Mouse (Mus musculus) erythroid progenitor cell, adult 5-6 weeks (primary cell): Measurements from ENCODE around the gene 3110082I17Rik. TPM values are rescaled to one million over a fixed set of nuclear protein-coding genes. Genes with fewer than 3 reads are reported as not detected.

Experiments
- ATAC-seq: replicated peaks from 2 replicates; pipeline ENCODE4 v1.8.0; 2016; ENCODE audit warnings: moderate number of reproducible peaks, mild to moderate bottlenecking, moderate TSS enrichment, inconsistent platforms; ENCODE audit not compliant: poor library complexity, low FRiP score, severe bottlenecking
- total RNA-seq, 2 experiments: library from RNA; stranded (forward) in 1 of 2; stranded (reverse) in 1 of 2; fragments of 150-400 nt in 1 of 2; fragments of 186-747, 209-891 nt in 1 of 2; gene quantifications; 2 replicates each; pipeline versions ENCODE4 v1.2.3 to v1.2.4; 2015 to 2017; ENCODE audit warnings: low replicate concordance in 2 of 2

3110082I17Rik gene
- total RNA-seq, 2 experiments from 2014 or later = 3.2 TPM; not detected in 1

DNA sequence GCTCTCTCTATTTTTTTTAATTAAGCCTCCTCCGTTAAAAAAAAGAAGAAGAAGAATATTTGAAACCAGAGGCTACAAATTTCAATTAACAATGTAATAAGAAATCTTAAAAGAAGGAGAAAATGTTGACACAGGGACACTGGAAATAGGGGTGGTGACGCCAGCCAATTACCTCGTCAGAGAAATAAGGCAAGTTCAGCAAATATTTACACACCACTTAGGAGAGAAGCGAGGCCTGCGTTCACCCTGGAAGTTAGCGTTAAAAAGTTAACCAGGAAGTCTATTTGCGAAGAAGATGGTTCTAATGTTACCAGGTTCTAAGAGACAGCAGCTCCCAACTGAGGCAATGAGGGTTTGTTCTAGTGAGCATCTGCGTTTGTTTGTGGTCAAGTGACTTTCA is 3.1 kb downstream of the 3110082I17Rik start:
- ATAC-seq = no peak

DNA sequence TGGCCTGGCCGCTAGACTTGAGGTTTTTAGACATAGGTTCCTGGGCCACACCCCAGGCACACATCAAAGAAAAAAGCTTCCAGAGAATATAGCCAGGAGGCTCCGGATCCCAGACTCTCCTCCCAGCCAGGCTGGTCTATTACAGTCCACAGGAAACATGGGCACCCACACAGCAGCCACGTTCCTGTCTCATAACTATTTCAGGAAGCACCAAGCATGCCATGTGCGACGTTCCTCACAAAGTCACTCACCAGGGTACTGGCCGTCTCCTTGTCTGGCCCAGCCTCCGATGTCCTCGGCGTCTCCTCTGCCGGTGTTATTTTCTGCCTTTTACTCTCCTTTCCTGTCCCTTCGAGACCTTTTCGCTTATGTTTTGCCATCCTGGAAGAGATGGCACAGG is 5.2 kb downstream of the 3110082I17Rik start:
- ATAC-seq = no peak

DNA sequence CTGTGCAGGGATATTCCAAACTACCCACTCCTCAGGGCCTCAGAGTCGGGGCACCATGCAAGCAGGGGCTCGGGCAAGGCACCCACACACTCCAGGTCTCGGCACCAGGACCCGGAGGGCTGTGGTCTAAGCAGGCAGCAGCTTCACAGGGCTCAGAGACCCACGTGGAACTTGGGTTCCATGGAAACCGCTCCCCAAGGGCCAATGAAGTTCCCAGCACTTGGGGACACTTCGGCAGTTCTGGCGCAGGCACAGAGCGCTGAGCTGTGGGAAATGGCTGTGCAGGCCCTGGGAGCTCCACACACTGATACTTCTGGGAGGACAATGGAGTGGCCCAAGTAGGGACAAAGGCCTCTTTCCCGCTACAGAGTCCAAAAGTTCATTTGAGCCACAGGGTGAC is 7.3 kb downstream of the 3110082I17Rik start:
- ATAC-seq = no peak

DNA sequence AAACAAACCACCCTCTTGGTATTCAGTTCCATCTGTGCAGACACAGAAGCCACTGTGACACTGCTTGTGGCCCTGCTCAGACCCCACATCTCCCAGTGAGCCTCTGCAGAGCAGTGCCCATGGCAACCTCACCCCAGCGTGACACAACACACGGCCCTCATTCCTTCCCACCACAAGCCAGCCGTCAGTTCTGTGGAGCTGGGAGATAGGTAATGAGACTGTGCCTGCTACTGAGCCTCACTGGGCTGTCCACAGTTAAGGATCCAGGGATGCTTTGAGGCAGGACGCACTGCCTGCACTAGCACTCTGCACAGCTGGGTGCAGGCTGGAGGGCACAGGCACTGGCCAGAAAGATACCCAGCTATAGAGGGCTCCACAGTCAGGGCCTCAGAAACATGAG is 10.4 kb downstream of the 3110082I17Rik start:
- ATAC-seq = no peak

DNA sequence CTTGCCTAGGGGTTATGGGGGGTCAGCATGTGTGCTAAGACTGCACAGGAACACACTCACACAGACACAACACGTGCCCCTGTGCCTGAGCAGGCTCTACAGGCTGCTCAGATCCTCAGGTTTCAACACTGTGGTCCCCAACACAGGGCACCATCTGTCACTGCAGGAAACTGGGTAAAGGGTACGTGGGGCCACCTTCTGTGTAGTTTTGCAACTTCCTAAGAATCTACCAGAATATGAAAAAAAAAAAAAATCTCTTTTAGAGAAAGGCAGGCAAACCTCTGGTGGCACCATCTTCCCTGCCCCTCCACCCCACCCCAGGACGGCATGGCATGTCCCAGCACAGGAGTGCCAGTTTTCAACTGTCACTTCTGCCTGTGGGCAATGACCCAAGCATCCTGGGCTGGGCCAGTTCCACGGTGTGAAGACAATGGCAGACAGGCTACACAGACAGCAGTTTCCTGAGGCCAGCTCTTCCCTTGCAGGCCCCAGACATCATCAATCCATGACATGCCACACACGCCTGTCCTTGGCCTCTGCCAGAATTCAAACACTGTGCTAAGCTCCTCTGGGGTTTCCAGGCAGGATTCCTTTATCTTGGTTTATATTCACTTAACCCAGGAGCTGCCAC is 11.1 kb downstream of the 3110082I17Rik start:
- no peak for ATAC-seq

DNA sequence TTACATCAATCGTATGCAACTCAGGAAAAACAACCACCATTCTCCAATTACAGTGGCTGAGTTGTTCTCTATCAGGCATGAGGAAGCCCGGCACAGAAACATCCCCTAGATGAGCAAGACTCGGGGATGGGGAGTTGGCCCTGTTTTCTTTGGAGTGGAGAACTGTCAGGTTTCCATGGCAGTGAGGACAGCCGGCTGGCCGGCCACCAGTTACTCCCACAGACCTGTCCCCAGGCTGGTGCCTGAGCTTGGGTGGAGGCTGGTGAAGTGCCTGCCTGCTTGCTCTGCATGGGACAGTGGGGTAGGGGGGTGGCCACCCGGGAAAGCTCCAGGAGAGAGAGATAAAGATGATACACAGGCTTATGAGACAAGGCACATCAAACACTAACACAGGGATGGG is 12.3 kb downstream of the 3110082I17Rik start:
- ATAC-seq = no peak

DNA sequence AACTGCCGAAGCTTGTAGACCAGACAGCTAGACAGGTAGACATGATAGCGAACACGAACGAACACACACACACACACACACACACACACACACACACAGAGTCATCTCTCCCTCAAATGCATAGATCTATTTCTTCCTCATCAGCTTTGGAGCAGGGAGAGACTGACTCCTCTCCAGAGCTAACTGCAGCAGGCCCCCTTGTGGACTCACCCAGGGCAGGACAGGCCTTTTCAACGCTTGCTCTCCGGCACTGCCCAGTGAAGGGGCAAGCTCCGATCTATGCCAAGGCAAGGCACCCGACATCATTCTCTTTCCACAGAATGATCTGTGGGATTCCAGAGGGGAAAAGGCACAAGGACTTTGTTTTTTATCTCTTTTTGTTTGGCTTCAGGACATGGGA is 15.1 kb downstream of the 3110082I17Rik start:
- no peak for ATAC-seq

DNA sequence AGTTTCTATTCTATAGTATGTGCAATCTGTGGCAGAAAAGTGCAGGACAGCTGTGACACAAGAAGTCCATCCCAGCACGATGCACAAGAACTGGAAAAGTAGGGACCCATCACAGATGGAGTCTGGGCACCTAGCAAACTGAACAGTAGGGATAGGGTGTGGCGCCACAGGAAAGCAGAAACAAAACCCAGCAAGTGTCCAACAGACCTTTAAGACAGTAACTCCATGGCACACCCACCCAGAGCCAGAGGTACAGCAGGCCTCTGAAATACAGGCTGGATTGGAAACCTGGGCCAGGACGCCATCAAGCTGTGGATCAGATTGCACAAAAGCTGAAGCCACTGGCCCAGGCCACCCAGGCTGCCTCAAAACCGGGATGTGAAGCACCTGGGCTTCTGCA is 17.4 kb downstream of the 3110082I17Rik start:
- ATAC-seq = no peak

DNA sequence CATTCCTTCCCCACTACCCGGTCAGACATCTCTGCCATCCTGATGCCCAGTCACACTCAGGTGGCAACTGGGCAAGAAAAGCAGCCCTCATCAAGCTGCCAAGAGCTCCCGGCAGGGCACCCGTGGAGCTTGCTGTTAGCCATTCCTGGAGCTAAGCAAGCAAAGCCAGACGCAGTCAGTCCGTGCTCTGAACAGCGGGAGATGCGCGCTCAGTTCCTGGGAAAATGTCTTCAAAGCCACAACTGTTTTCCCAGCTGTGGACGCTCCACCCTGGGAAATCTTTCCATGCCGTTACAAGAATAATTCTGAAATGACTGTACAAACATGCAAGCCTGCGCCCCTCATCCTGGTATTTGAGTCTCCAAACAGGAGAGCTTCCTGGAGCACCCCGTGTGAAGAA is 17.9 kb downstream of the 3110082I17Rik start:
- ATAC-seq = no peak

DNA sequence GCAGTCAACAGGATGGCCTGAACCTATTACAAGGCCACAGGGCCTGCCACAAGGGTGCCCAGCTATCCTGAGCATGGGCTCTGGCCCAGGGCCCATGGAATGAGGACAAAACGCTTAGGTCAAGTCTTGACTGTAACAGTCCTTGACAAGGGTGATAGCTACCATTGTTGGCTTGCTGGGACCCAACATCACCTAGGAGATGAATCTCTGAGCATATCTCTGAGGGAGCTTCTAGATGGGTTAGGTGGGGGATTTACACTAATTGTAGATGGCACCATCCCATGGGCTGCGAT is 18.7 kb downstream of the 3110082I17Rik start:
- no peak for ATAC-seq

DNA sequence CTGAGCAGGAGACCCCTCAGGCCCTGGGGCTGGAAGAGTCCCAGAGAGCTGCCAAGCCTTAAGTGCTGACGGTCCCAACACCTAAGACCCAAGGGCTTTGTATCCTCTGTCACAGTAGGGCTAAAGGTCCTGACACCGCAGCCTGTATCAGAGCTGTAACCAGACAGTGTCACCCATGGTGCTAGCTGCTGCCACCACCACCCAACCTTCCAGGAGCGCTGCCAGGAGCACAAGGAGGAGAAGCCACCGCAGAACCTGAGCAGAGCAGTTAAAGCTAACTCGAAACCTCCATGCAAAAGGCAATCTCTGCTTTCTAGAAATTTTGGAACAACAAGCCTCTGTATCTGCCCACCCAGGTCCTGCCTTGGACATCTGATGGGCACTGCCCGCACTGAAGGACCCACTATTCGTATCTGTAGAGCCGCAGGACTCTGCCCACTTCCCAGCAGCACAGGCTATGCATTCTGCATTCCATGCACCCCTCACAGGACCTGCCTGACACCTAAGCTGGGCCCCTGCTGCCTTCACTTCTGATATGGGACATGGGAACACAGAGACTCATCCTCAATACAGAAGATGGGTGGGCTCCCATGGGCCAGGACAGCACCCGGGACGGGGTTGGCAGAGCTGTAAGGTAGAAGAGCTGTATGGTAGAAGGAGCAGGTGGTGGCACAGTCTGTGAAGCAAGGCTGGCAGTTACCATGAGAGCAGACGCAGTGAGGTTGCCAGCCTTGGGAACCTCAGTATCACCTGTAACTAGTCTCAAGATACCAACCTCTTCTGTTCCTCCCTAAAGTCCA is 19.2 kb downstream of the 3110082I17Rik start:
- ATAC-seq = no peak

DNA sequence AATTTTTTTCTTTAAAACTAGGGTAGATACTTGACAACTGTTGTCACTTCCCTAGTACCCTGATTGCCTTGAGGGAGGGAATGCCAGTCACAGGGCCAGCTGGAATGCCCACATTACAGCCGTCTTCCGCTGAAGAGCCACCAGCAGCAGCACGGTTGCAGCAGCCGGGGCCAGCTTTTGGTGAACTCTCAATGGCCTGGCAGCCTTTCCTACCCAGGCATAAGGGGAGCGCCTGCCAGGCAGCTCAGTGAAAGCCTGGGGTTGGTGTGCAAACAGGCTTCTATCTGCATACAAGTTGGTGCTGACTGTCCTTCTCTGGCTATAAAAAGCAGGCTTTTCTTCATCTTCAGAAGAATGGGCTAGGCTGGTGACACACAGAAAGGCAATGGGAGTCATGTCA is 19.9 kb downstream of the 3110082I17Rik start:
- ATAC-seq = no peak

DNA sequence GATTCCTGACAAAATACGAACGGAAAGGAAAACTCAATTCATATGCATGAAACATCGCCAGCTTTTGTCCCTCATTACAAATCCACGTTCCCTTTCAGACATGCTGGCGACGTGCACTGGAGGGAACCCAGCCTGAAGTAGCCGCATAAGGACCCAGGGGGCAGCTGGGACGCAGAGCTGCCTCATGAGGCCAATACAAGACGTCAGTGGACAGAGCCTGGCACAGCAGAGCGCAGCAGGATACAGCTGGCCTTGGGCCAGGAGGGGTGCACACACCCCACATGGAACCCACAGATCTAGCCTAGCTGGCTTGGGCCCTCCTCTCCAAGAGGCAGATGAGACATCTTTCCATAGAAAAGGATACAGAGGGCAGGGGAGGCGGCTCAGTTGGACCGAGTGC is 21.9 kb downstream of the 3110082I17Rik start:
- ATAC-seq = no peak

DNA sequence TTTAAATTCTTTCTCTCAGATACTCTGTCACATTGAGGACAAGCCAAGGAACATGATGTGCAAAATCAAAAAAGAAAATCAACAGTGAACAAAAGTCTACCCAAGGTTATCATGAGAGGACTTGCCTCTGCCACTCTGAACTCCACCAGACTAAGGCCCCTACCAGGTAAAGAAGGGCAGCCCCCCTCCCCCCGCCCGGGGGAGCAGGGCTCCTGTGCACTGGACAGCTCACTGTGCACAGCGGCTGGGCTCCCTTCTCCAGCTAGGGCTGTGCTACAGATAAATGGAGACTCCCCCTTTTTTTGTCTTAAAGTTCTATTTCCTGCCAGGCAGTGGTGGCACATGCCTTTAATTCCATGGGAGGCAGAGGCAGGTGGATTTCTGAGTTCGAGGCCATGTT is 22.6 kb downstream of the 3110082I17Rik start:
- ATAC-seq = no peak

DNA sequence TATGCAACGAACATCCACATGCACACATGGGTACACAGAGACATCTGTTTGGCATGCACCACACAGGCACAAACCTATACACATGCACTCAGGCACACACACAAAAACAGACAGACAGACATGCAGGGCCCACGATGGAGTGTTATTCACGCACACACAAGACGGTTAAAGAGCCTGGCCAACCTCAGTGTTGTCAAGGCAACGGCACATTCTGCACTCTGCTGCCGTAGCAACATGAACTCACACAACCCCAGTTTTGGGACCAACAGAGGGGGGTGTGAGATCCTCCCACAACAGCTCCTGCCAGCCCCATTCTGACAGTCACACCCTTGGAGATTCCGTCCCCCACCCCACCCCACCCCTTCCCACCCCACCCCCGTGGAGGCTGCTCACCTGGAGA is 25.4 kb downstream of the 3110082I17Rik start:
- no peak for ATAC-seq

DNA sequence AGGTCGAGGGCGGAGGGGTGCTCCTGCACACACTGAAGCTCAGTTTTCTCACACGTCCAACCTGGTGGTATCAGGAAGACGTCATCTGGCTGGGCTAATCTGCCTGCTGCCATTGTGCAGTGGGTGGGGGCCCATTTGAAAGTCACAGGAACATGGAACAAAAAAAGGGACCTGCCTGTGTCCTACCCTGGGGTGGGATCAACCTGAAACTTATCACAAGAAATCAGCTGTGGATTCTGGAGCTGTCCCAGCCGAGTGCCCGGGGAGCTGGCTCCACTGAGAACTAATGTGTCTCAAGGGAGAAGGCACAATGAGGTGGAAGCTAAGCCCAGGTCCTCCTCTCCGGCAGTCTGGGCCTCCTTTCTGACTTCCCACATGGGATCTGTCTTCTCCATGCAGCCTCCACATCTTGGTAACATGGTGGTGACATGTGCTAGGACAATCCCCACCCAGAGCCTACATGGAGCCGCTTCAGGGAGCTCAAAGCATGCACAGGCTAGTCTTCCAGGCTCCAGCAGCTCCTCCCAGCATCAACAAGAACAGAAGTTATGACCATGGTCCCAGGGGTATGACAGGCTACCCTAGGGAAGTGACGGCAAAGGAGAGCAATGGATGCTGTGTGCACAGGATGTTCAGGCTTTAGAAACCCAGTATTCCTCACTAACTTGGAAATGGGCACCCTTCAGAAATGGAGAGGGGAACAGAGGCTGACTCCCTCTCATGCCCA is 26.3 kb downstream of the 3110082I17Rik start:
- no peak for ATAC-seq

DNA sequence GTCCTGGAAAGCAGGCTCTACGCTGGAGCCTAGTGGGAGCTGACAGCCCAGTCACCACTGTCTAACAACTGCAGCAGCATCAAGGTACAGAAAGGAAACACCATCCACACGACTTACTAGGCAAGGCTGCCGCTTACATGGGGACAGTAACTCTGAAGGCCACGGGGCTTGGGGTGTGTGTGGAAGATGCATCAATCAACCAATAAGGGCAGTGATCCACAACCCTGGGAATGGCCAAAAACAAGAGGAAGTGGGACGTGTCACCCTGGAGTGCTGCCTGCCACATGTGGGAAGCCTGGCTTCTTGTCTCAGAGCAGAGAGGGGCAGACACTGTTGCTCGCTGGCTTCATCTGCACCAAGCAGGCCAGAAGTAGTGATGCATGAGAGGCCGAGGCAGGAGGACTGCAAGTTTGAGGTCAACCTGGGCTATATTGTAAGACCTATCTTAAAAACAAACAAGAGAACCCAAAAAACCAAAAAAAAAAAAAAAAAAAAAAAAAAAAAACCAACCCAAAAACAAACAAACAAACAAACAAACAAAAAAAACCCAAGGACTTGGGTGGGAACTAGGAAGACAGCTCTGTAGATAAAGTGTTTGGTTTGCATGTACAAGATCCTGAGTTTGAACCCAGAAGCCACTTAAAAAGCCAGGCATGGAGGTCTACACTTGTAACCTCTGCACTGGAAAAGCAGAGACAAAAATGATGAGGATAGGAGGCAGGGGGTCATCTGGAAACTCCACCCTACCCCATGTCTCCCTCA is 27.4 kb downstream of the 3110082I17Rik start:
- ATAC-seq = no peak

DNA sequence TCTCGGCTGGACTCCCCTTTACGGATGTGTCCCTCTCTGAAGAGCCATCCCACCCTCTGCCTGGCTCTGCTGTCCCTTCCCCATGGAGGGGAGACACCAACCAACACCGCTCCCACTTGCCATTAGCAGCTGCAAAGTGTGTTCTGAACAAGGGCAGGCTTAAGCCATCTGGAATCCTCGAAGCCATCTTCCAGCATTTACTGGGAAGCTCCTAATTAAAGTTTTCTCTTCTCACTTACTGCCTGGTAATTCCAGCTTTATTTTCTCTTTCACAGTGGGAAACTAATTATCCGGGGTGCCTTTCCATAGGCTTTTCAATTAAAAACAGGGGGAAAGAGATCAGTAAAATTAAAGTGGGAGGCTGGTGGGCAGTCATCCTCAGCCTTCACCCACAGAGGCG is 28.0 kb downstream of the 3110082I17Rik start:
- no peak for ATAC-seq

DNA sequence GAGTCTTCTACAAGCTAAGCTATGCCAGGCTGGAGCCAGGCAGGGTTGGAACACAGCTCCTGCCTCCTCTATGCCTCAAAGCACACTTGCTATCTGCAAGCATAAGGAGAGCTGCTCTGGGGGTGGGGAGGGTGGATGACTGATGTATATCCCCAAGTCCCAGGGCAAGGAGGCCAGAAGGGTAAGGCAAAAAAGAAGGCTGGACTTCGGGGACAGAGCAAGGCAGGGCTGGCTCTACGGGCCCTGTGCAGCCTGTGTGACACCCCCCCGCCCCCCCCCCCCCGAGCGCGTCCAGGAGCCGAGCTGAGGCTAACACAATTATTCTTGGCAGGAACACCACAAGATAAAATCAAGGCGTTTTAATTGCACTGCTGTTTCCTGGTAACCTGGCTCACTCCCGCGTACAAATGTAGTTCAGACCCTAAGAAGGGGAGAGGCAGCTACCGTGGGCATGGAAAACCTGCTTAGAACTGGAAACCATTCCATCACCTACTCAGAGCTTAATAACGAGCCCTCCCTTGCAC is 30.4 kb downstream of the 3110082I17Rik start:
- no peak for ATAC-seq

DNA sequence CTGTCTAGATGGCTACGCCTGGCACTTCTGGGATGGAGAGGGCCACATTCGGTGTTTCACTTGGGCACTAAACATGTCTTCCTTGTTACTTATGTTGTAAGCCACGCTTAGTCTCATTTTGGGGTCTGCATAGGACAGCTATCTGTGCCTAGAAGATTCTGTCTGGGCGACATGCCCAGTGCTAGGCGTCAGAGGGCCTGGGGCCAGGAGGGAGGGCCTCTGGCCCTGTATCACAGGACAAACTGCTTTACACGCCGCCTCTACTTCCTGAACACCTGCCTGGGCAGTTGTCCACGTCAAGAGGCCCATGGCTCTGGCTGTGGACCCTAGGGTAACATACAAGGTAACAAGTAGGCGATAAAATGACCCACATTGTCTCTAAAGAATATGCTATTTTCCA is 32.3 kb downstream of the 3110082I17Rik start:
- ATAC-seq = no peak
